Mouse (Mus musculus) cerebral cortex, adult 2 months (tissue): ENCODE data around the gene Twf2.

Experiments used
- WGBS: fragments of 180-500 bp; shearing (Covaris S2); methylation state at CpG from one replicate; pipeline ENCODE4 v1.1.7; 2018; 5-methylcytosine and 5-hydroxymethylcytosine counted together

Gene Twf2

GRCm38 (mm10) chr9:106202819-106203636, at the start of gene Twf2:
TSS of gene Twf2 (plus strand) at chr9:106203108.
- under 1% methylated on average over 61 of the region's 61 CpGs for WGBS

DNA sequence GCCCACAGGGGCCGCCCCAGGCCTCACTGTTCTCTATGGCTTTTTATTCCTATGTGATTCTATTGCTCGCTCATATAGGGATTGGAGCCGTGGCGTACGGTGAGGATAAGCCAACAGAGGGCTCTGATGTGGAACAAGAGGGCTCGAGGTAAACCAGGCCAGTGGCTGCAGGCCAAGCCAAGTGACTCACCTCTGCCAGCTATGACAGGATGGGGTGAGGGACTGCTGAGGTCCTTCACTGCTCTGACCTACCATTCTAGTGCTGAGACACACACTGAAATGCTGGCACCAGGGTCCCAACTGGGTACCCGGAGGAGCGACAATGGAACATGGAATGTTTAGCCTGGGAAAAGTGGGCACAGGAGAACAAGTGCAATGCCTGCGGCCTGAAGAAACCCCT, 48.8 kb upstream of the Twf2 start:
- WGBS, result 90% methylated on average over 9 of the region's 9 CpGs

DNA sequence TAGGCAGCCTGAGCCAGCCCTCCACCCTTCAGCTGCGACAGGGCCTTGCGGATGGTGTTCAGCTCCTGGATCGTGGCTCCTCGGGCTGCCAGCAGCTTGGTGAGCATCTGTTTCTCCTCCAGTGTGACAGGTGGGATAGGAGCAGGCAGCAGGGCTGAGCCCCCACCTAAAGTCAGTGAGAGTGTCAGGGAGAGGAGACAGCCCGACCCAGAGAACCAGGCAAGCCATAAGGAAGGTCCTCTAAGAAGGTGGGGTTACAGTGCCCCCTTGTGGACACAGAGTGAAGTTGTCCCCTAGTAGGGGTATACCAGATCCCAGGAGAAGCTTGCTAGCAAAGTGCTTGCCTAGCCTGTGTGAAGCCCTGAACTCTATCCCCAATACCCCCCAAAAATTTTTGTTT, 46.5 kb upstream of the Twf2 start:
- 62% methylated on average over 5 of the region's 5 CpGs for WGBS

DNA sequence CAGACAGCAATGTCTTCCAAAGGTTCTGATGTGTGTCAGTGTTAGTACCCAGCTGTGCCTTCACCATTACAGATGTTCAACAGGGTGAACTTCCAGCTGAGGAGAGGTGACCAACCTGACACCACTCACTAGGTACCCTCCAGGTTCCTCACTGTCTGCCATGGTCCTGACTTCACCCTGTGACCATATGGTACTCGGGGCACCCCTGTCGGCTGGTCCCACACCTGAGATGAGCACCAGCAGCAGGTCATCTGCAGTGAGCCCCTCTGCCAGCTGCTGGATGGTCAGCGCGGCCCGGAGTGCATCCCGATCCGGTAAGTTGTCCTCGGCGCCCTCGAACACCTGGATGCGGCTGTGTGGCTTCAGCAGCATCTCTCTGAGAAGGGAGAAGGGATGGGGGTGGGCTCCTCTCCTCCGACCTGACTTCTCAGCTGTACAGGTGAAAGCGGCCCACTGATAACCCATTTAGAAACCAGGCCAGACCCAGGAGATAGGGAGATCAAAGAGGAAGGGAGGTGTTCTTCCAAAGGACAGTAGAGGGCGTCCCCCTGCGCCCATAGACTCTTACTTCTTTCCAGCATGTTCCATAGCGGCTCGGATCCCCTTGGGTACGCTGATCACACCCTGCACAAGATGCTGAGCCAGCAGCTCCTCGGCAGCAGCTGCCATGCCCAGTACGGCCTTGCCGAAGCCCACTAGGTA, 45.8 kb upstream of the Twf2 start:
- 84% methylated on average over 21 of the region's 21 CpGs for whole genome bisulfite sequencing

GRCm38 (mm10) chr9:106157623-106157925, 45.3 kb upstream of the Twf2 start:
- 80% methylated on average over 10 of the region's 10 CpGs for WGBS

DNA sequence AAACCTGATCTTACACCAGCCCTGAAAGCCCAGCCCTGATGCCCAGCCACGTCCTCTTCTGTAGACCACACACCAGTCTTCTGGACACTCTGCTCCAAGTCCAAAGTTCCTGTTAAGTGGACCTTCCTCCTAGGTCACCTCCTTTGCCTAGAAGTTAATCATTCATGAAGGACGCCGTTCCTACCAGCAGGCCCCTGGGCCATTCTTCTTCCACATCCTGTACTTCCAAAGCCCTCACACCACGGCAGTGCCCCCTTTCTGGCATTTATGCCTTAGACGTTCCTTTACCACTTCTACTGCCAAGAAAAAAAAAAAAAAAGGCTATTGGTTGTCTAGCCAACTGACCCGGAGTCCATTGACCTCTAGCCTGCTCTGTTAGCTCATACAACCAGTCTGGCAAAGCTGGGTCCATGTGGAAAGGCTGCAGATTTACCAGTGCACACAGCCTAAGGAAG, 44.8 kb upstream of the Twf2 start, which contains the start of gene Glyctk:
Glyctk (minus strand) TSS at position 102 of the 455 bp plus-strand sequence.
- 72% methylated on average over 6 of the region's 6 CpGs for WGBS

- WGBS, result 77% methylated on average over 9 of the region's 9 CpGs
These were observed 43.7 kb upstream of the Twf2 start for GRCm38 (mm10) chr9:106159237-106159636.

- WGBS, result 1% methylated on average over 24 of the region's 24 CpGs
These were observed 43.1 kb upstream of the Twf2 start for GRCm38 (mm10) chr9:106159784-106160301.

- 36% methylated on average over 5 of the region's 5 CpGs for WGBS
These were observed 42.5 kb upstream of the Twf2 start for GRCm38 (mm10) chr9:106160426-106160825.

DNA sequence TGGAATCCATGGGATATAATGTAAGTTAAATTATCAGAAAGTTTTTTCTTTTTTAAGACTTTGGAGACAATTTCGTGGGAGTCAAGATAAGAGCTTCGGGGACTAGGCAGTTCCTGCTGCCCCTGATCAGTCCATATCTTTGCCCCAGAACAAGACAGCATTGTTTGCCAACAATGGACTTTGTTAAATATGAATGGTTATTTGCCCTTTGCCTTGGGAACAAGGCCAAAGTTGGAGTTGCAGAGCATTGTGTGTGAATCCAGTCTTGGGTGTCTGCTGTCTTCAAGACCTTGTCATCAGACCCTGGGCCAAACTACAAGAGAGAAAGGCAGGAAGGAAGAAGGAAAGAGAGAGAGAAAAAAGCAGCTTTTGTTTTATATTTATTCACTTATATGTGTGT, 36.2 kb upstream of the Twf2 start:
- 78% methylated on average over 2 of the region's 2 CpGs for WGBS

DNA sequence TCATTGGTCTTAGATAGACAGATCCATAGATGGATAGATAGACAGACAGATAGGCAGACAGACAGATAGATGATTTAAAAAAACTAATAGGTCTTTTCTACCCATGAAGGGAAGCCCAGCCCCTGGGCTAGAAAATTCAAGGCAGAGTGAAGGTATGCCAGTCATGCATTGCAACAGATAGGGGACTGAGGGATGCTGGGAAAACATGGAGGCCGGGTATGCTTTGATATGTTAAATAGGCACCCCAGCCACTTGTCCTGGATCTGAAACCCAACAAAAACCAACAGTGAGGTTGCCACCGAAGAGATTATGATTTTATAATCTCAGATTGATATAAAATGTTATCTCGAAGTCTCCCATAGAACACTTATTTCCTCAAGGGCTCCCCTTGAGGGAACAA, 35.7 kb upstream of the Twf2 start:
- 75% methylated on average over 3 of the region's 3 CpGs for WGBS

GRCm38 (mm10) chr9:106167703-106168102, 35.2 kb upstream of the Twf2 start:
- WGBS, result 34% methylated on average over 1 of the region's 1 CpGs

DNA sequence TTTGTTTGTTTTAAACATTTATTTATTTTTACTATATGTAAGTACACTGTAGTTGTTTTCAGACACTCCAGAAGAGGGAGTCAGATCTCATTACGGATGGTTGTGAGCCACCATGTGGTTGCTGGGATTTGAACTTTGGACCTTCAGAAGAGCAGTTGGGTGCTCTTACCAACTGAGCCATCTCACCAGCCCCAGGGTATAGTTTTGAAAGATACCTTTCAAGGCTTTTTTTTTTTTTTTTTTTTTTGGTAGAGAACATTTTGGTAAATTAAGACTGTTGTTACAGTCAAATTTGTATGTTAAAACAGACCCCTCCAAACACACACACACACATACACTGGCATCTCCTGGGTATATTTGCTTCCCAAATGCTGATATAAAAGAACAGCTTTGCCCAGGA, 33.9 kb upstream of the Twf2 start:
- 61% methylated on average over 1 of the region's 1 CpGs for WGBS

DNA sequence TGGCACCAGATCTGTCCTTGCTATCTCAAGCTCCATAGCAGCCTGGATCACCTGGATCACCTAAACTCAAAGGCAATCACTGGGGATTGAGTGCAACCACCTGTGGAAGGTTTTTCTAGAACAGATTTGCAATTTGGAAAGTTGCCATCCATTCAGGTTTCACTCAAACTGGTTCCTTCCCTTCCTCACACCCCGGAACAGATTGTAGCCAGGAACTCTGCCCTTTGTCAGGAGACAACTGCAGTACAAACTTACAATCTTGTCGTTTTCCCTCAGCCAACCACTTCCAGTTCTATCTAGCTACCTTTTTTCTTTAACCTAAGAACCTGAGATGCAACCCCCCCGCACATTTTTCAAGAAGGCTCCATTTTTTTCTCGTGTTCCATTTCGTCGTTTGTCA, 33.0 kb upstream of the Twf2 start:
- 42% methylated on average over 6 of the region's 6 CpGs for WGBS

DNA sequence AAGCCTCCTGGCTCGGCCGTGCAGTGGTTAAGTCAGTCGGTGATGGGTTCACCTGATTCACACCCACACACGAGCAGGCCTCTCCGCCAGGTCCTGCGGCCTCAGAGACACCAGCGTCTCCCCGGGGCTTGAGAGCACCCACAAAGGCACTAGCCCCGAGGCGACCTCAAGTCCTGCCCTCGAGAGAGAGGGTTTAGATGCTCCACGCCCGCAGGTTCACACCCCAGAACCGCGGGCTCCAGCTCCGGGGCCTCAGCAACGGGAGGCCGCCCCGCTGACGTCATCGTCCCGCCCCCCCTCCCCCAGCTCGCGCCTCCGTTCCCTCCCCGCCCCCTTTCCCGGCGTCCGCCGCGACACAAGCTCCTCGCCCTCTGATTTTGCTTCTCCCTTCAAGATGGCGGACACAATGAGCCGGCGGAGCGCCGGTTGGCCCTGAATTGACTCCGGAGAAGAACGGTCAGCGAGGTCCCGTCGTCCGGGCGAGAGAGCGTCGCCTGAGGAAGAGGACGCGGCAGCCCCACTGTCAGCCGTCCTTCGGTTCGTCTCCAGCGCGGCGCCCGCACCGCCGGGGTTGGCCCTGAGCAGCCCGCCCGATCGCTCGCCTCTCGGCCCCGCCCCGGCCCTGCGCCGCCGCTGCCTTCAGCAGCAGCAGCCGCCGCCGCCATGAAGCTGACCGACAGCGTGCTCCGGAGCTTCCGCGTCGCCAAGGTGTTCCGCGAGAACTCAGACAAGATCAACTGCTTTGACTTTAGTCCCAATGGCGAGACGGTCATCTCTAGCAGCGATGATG, 32.2 kb upstream of the Twf2 start, which contains the start of gene Wdr82:
Wdr82 (plus strand) TSS at position 373 of the 790 bp plus-strand sequence.
- WGBS, result under 1% methylated on average over 80 of the region's 81 CpGs

DNA sequence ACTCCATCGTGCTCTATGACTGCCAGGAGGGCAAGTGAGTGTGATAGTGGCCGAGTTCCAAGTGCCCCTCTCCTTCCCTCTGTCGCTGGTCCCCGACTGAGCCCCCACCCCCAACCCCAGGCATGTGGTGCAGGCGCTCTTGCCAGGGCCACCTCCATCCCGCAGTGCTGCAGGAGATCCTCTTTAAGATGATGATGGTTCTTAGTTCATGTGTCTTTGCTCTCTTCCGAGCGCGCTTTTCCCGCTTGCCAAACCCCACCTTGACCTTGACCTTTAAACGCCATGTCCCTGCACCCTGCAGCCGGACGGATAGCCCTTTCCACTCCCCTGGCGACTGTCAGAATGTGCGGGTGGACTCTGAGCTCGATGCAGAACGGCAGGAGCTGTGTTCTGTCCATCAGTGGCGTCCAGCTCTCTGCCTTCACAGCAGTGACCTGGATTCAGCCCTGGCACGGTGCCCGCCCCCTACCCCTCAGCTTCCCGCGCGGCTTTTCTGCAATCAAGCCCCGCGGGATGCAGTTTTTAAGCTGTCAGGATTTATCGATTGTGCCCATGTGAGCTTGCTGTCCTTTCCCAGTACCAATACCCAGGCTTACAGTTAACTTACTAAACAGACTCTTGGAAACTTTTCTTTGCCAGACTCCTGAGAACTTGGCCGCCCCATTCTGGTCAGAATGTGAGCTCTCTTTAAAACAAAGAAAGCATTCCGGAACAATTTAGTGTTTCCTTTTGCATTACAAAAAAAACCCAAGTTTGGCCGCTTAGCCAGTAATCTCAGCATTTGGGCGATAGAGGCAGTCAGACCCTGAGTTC, 31.4 kb upstream of the Twf2 start:
- WGBS, result under 1% methylated on average over 30 of the region's 30 CpGs

DNA sequence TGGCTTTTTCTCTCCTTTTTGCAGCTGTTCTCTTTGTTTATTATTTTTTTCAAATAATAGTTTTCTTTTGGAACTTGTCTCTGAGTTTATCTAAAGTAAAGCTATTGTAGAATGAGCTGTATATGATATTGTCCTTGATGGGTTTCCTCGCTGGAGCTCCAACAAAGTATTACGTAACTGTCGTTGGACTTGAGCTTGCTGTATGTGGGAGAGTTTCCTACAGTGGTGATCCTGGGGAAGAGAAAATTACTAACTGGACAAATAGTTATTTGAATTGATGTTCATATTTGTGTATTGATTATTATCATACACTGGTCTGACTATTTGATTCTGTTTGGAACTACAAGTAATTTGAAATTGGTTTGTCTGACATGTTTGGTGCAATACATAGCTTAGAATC, 30.4 kb upstream of the Twf2 start:
- WGBS, result 5% methylated on average over 3 of the region's 3 CpGs

- WGBS, result 28% methylated on average over 2 of the region's 2 CpGs
These were observed 29.5 kb upstream of the Twf2 start for GRCm38 (mm10) chr9:106173363-106173762.

- WGBS, result 26% methylated on average over 3 of the region's 3 CpGs
These were observed 27.2 kb upstream of the Twf2 start for GRCm38 (mm10) chr9:106175552-106176200.

DNA sequence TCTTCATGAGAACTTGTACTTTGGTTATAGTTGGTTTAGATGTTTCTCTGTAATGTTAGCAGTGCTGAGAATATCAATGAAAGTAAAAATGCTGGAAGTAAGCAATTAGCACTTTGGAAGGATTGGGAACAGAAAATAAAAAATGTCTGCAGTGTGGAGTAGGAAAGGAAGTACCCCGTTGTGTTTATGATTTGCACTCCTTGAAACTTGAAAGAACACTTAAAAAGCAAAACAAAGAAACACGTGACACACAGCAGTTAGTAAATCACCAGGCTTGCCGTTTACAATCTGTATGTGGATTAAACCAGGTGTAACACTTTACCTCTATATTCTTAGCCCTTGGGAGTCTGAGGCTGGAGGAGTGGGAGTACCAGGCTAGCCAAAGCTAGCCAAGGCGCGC, 26.1 kb upstream of the Twf2 start:
- WGBS, result 53% methylated on average over 5 of the region's 5 CpGs

GRCm38 (mm10) chr9:106177799-106178198, 25.1 kb upstream of the Twf2 start:
- WGBS, result 67% methylated on average over 6 of the region's 6 CpGs
